Mouse (Mus musculus): ENCODE measurements at regions not wholly inside any gene's neighbourhood (a gene's known extent, or its start where the extent isn't known, plus 50 kb on each side); places are given as distances from the start of the nearest gene placed in this dataset.

GRCm38 (mm10) chr13:70903831-70904230 is 62.2 kb upstream of the Adamts16 start:
- DNase-seq: no peak
- 37% methylated on average over 8 of the region's 8 CpGs for WGBS
- H3K27ac ChIP-seq (ENCODE audit: insufficient read depth, low read length): no peak overlapping the region
- TF ChIP-seq POLR2A (IDR thresholded peaks at IDR 0.05; ENCODE audit: borderline replicate concordance, insufficient read depth, low read length) (no peak), CTCF (IDR thresholded peaks at IDR 0.05; ENCODE audit: borderline replicate concordance, insufficient read depth, low read depth, low read length) (no peak)
- no peak overlapping the region for H3K4me3 ChIP-seq (replicated peaks; ENCODE audit: insufficient read depth, low read depth, low read length)
- no peaks in the 10 kb centered on the region for H3K27me3 ChIP-seq (ENCODE audit: control insufficient read depth, insufficient read depth, low read length)
- no peaks in the 10 kb centered on the region for H3K4me1 ChIP-seq (ENCODE audit: control insufficient read depth, insufficient read depth, low read length)

- H3K27me3 ChIP-seq (ENCODE audit: control insufficient read depth, insufficient read depth, low read length): no peaks in the 10 kb centered on the region
- TF ChIP-seq CTCF (IDR thresholded peaks at IDR 0.05; ENCODE audit: borderline replicate concordance, insufficient read depth, low read depth, low read length): no peak
- no peak overlapping the region for H3K27ac ChIP-seq (ENCODE audit: insufficient read depth, low read length)
- H3K4me3 ChIP-seq (replicated peaks; ENCODE audit: insufficient read depth, low read depth, low read length): no peak overlapping the region
- 90% methylated on average over 2 of the region's 2 CpGs for WGBS
- DNase-seq: no peak
- no peaks in the 10 kb centered on the region for H3K4me1 ChIP-seq (ENCODE audit: control insufficient read depth, insufficient read depth, low read length)
Measured at GRCm38 (mm10) chr13:70903150-70903549, 61.5 kb upstream of the Adamts16 start.

GRCm38 (mm10) chr13:70902727-70903126 is 61.1 kb upstream of the Adamts16 start:
- H3K27me3 ChIP-seq (ENCODE audit: control insufficient read depth, insufficient read depth, low read length): no peaks in the 10 kb centered on the region
- no peaks in the 10 kb centered on the region for H3K4me1 ChIP-seq (ENCODE audit: control insufficient read depth, insufficient read depth, low read length)
- 39% methylated on average over 10 of the region's 10 CpGs for WGBS
- no peak for DNase-seq
- TF ChIP-seq CTCF (IDR thresholded peaks at IDR 0.05; ENCODE audit: borderline replicate concordance, insufficient read depth, low read depth, low read length) (no peak), POLR2A (IDR thresholded peaks at IDR 0.05; ENCODE audit: borderline replicate concordance, insufficient read depth, low read length) (no peak)
- no peak overlapping the region for H3K27ac ChIP-seq (ENCODE audit: insufficient read depth, low read length)
- H3K4me3 ChIP-seq (replicated peaks; ENCODE audit: insufficient read depth, low read depth, low read length): no peak overlapping the region

- DNase-seq: no peak
- no peak overlapping the region for H3K4me3 ChIP-seq (replicated peaks; ENCODE audit: insufficient read depth, low read depth, low read length)
- no peak overlapping the region for H3K27ac ChIP-seq (ENCODE audit: insufficient read depth, low read length)
- H3K4me1 ChIP-seq (ENCODE audit: control insufficient read depth, insufficient read depth, low read length): no peaks in the 10 kb centered on the region
- TF ChIP-seq CTCF (IDR thresholded peaks at IDR 0.05; ENCODE audit: borderline replicate concordance, insufficient read depth, low read depth, low read length) (no peak), POLR2A (IDR thresholded peaks at IDR 0.05; ENCODE audit: borderline replicate concordance, insufficient read depth, low read length) (no peak)
- H3K27me3 ChIP-seq (ENCODE audit: control insufficient read depth, insufficient read depth, low read length): no peaks in the 10 kb centered on the region
- WGBS: 20% methylated on average over 5 of the region's 5 CpGs
Measured at GRCm38 (mm10) chr13:70891634-70892033, 50.0 kb upstream of the Adamts16 start.
